Comparison of ENCODE assay signal across 16 mouse cellular contexts in genomic region chr1:85716447-85717027, GRCm38 (mm10).
DNase-seq lines count a peak whose midpoint lies in the region; ATAC-seq and TF ChIP-seq lines count a peak whose summit lies in the region.
"Had no signal": no experiment of that assay in that cellular context is flagged by ENCODE, and none has a peak within 500 bp of the region (broad histone marks: within the 10 kb centered on the region; RNA-seq: fewer than 3 reads in every experiment).

No protein-coding gene starts in this region.

- WGBS in hindbrain, embryonic 14.5 days = 58% methylated on average over 7 of the region's 7 CpGs
- 50% methylated on average over 7 of the region's 7 CpGs for WGBS in hindbrain, embryonic 12.5 days
- WGBS in forebrain, embryonic 10.5 days = 60% methylated on average over 7 of the region's 7 CpGs

- H3K27ac ChIP-seq in hindbrain, embryonic 14.5 days = no peak overlapping the region
- no peak overlapping the region for H3K27ac ChIP-seq in hindbrain, embryonic 12.5 days
- no peak overlapping the region for H3K27ac ChIP-seq in forebrain, embryonic 10.5 days
- no peak overlapping the region for H3K27ac ChIP-seq in layer of hippocampus, adult 2 months
- H3K27ac ChIP-seq: embryonic facial prominence, embryonic 12.5 days; kidney, postnatal 0 days; limb, embryonic 13.5 days had no signal

- H3K9me3 ChIP-seq in hindbrain, embryonic 14.5 days (ENCODE audit: control insufficient read depth, low read length) = no peaks in the 10 kb centered on the region
- H3K9me3 ChIP-seq in hindbrain, embryonic 12.5 days (replicated peaks) = no peaks in the 10 kb centered on the region
- no peaks in the 10 kb centered on the region for H3K9me3 ChIP-seq in forebrain, embryonic 10.5 days
- H3K9me3 ChIP-seq: embryonic facial prominence, embryonic 12.5 days; limb, embryonic 13.5 days had no signal

- no peak overlapping the region for H3K4me3 ChIP-seq in hindbrain, embryonic 14.5 days (replicated peaks; ENCODE audit: low read length)
- H3K4me3 ChIP-seq in hindbrain, embryonic 12.5 days = no peak overlapping the region
- H3K4me3 ChIP-seq in forebrain, embryonic 10.5 days = no peak overlapping the region
- no peak overlapping the region for H3K4me3 ChIP-seq in layer of hippocampus, adult 2 months
- H3K4me3 ChIP-seq: embryonic facial prominence, embryonic 12.5 days; limb, embryonic 13.5 days had no signal

- H3K36me3 ChIP-seq in hindbrain, embryonic 14.5 days (replicated peaks; ENCODE audit: control insufficient read depth, insufficient read depth) = no peaks in the 10 kb centered on the region
- H3K36me3 ChIP-seq in hindbrain, embryonic 12.5 days = no peaks in the 10 kb centered on the region
- H3K36me3 ChIP-seq in forebrain, embryonic 10.5 days (replicated peaks) = no peaks in the 10 kb centered on the region
- H3K36me3 ChIP-seq: embryonic facial prominence, embryonic 12.5 days; limb, embryonic 13.5 days had no signal

- TF ChIP-seq CTCF in layer of hippocampus, adult 2 months (conservative IDR thresholded peaks at IDR 0.05) = no peak

- no peaks in the 10 kb centered on the region for H3K27me3 ChIP-seq in hindbrain, embryonic 14.5 days (ENCODE audit: control insufficient read depth, insufficient read depth, low read length)
- no peaks in the 10 kb centered on the region for H3K27me3 ChIP-seq in hindbrain, embryonic 12.5 days
- no peaks in the 10 kb centered on the region for H3K27me3 ChIP-seq in forebrain, embryonic 10.5 days (ENCODE audit: poor library complexity, severe bottlenecking)
- H3K27me3 ChIP-seq: embryonic facial prominence, embryonic 12.5 days; limb, embryonic 13.5 days had no signal

- no peak overlapping the region for H3K4me2 ChIP-seq in hindbrain, embryonic 14.5 days (replicated peaks)
- no peak overlapping the region for H3K4me2 ChIP-seq in hindbrain, embryonic 12.5 days (replicated peaks)
- H3K4me2 ChIP-seq: embryonic facial prominence, embryonic 12.5 days; limb, embryonic 13.5 days had no signal

- H3K9ac ChIP-seq in hindbrain, embryonic 14.5 days = no peak overlapping the region
- no peak overlapping the region for H3K9ac ChIP-seq in hindbrain, embryonic 12.5 days
- H3K9ac ChIP-seq: embryonic facial prominence, embryonic 12.5 days; limb, embryonic 13.5 days had no signal

- 0 out of 2 replicates have a peak, but pooled peaks cover 4% of the 10 kb centered on the region for H3K4me1 ChIP-seq in hindbrain, embryonic 14.5 days (replicated peaks; ENCODE audit: control insufficient read depth, insufficient read depth, low read length)
- peaks cover 8% of the 10 kb centered on the region for H3K4me1 ChIP-seq in hindbrain, embryonic 12.5 days
- H3K4me1 ChIP-seq in forebrain, embryonic 10.5 days = peaks cover 16% of the 10 kb centered on the region
- H3K4me1 ChIP-seq: embryonic facial prominence, embryonic 12.5 days; limb, embryonic 13.5 days had no signal

- peak; percentile 54; the same call in 1 of the 2 replicates for ATAC-seq in hindbrain, embryonic 14.5 days (ENCODE audit: low FRiP score)
- no peak for ATAC-seq in hindbrain, embryonic 12.5 days (ENCODE audit: low FRiP score)
- 0 out of 2 replicates have a peak, but pooled peaks have one; percentile 11 for ATAC-seq in megakaryocyte progenitor cell, adult 5-6 weeks (replicated peaks; ENCODE audit: poor library complexity)
- ATAC-seq: intestine, embryonic 16.5 days had no signal

- no peak for DNase-seq in hindbrain, embryonic 14.5 days (ENCODE audit: low spot score)
- peak; percentile 43 for DNase-seq in Muller cell, postnatal 12 days (ENCODE audit: inconsistent ontology term)
- DNase-seq in forebrain, embryonic 10.5 days (ENCODE audit: extremely low spot score, low spot score) = peak; percentile 34
- DNase-seq in adrenal gland, adult 2 months = no peak
- no peak for DNase-seq in thymus, postnatal 0 days (ENCODE audit: low spot score)
- DNase-seq in layer of hippocampus, adult 2 months (ENCODE audit: low spot score in 2 of 2) = no peak
- DNase-seq: adrenal gland, postnatal 10 days; cerebellum, adult 9-10 months; lung, postnatal 36 days; right cerebral cortex, postnatal 25 days had no signal

Comparison
In these comparisons a context has a peak if more than half of its experiments do, and no peak if none do; other contexts are left out.
1. DNase-seq: peak in Muller cell, postnatal 12 days (single experiment) and forebrain, embryonic 10.5 days (single experiment); none in hindbrain, embryonic 14.5 days (single experiment), adrenal gland, adult 2 months (single experiment), thymus, postnatal 0 days (single experiment) and layer of hippocampus, adult 2 months (0 of 2).